Comparison of ENCODE assay signal across 20 mouse cellular contexts in the genomic region with DNA sequence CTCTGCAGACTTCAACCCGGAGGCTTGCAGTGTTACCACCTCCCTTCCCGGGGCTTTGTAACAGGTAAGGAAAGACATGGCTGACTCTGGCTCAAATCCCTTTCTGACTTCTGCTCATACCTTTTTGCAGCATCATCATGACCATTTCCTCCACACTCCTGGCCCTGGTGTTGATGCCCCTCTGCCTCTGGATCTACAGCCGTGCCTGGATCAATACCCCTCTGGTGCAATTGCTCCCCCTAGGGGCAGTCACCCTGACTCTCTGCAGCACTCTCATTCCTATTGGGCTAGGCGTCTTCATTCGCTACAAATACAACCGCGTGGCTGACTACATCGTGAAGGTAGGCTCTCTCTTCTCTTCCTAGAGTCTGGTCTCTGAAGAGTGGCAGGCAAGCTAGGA. TPM values are rescaled to one million over a fixed set of nuclear protein-coding genes. Genes with fewer than 3 reads are reported as not detected.
A peak's percentile ranks its signal among the peaks of the same experiment; 100 is the strongest.
DNase-seq lines count a peak whose midpoint lies in the region; ATAC-seq and TF ChIP-seq lines count a peak whose summit lies in the region.
"Not testable (repeated sequence)": the region's sequence is repeated elsewhere in the genome, so short reads cannot be mapped to it uniquely, and the experiment has no call there.
"Had no signal": no experiment of that assay in that cellular context is flagged by ENCODE, and none has a peak within 500 bp of the region (broad histone marks: within the 10 kb centered on the region; RNA-seq: fewer than 3 reads in every experiment).

No protein-coding gene starts in this region.

- not testable (repeated sequence) for TF ChIP-seq POLR2A in cortical plate, adult 2 months (IDR thresholded peaks at IDR 0.05; ENCODE audit: extremely low read depth, insufficient read depth, low read length)

- H3K4me3 ChIP-seq in cortical plate, adult 2 months (ENCODE audit: insufficient read depth, low read length); heart, embryonic 15.5 days; intestine, postnatal 0 days (ENCODE audit: low read depth, low read length); liver, postnatal 0 days (ENCODE audit: low read depth, low read length); stomach, postnatal 0 days (ENCODE audit: low read depth, low read length): not testable (repeated sequence)

- not testable (repeated sequence) for TF ChIP-seq EP300 in liver, postnatal 0 days (IDR thresholded peaks at IDR 0.05; ENCODE audit: low read depth); stomach, postnatal 0 days (optimal IDR thresholded peaks at IDR 0.05)

- peak; percentile 52 for DNase-seq in ZHBTc4 (ENCODE audit: low read depth, low spot score)
- peak; percentile 43 for DNase-seq in liver, postnatal 0 days
- peak; percentile 26 for DNase-seq in stomach, postnatal 0 days (ENCODE audit: low spot score)

- H3K4me2 ChIP-seq in heart, embryonic 15.5 days; intestine, postnatal 0 days (replicated peaks; ENCODE audit: low read depth); liver, postnatal 0 days (ENCODE audit: low read depth, low read length); stomach, postnatal 0 days (replicated peaks; ENCODE audit: low read depth): not testable (repeated sequence)

- 0 out of 2 replicates have a peak, but pooled peaks have one; percentile 6 for TF ChIP-seq CTCF in cortical plate, adult 2 months (IDR thresholded peaks at IDR 0.05; ENCODE audit: extremely low read depth, insufficient read depth, low read length)
- TF ChIP-seq CTCF in intestine, postnatal 0 days (IDR thresholded peaks at IDR 0.05; ENCODE audit: low read depth), result peak; percentile 68
- TF ChIP-seq CTCF in liver, postnatal 0 days (IDR thresholded peaks at IDR 0.05; ENCODE audit: low read depth), result peak; percentile 59
- peak; percentile 63 for TF ChIP-seq CTCF in stomach, postnatal 0 days (IDR thresholded peaks at IDR 0.05; ENCODE audit: low read depth)

- WGBS in heart, embryonic 15.5 days, result 37% methylated on average over 8 of the region's 8 CpGs
- WGBS in intestine, postnatal 0 days, result 28% methylated on average over 8 of the region's 8 CpGs
- WGBS in liver, postnatal 0 days (ENCODE audit: insufficient replicate concordance), result 31% methylated on average over 8 of the region's 8 CpGs
- 31% methylated on average over 8 of the region's 8 CpGs for WGBS in stomach, postnatal 0 days

- peaks cover 48% of the 10 kb centered on the region for H3K27me3 ChIP-seq in heart, embryonic 15.5 days
- H3K27me3 ChIP-seq in intestine, postnatal 0 days (replicated peaks; ENCODE audit: control insufficient read depth, insufficient read depth, low read length), result peaks cover 13% of the 10 kb centered on the region
- peaks cover 30% of the 10 kb centered on the region for H3K27me3 ChIP-seq in liver, postnatal 0 days (ENCODE audit: insufficient read depth, low read length)
- not testable (repeated sequence) for H3K27me3 ChIP-seq in stomach, postnatal 0 days (ENCODE audit: control insufficient read depth, insufficient read depth, low read length)

- not testable (repeated sequence) for H3K27ac ChIP-seq in cortical plate, adult 2 months (ENCODE audit: insufficient read depth, low read length); heart, embryonic 15.5 days; intestine, postnatal 0 days (ENCODE audit: low read depth, low read length); liver, postnatal 0 days (ENCODE audit: low read depth); stomach, postnatal 0 days (replicated peaks)

- not testable (repeated sequence) for H3K9me3 ChIP-seq in heart, embryonic 15.5 days (replicated peaks); intestine, postnatal 0 days (ENCODE audit: control insufficient read depth); liver, postnatal 0 days (ENCODE audit: low read length); stomach, postnatal 0 days (ENCODE audit: control insufficient read depth, low read length)

- not testable (repeated sequence) for H3K36me3 ChIP-seq in heart, embryonic 15.5 days; intestine, postnatal 0 days (ENCODE audit: control insufficient read depth, insufficient read depth); liver, postnatal 0 days (replicated peaks; ENCODE audit: insufficient read depth, low read length); stomach, postnatal 0 days (ENCODE audit: control insufficient read depth, insufficient read depth, low read length)

- not testable (repeated sequence) for H3K4me1 ChIP-seq in cortical plate, adult 2 months (ENCODE audit: control insufficient read depth, insufficient read depth, low read length); intestine, postnatal 0 days (replicated peaks; ENCODE audit: control insufficient read depth, insufficient read depth, low read length); liver, postnatal 0 days (ENCODE audit: insufficient read depth); stomach, postnatal 0 days (replicated peaks; ENCODE audit: control insufficient read depth, insufficient read depth)
- peaks cover 11% of the 10 kb centered on the region for H3K4me1 ChIP-seq in heart, embryonic 15.5 days (replicated peaks)

- H3K9ac ChIP-seq in heart, embryonic 15.5 days; intestine, postnatal 0 days (ENCODE audit: low read depth, low read length); liver, postnatal 0 days (replicated peaks); stomach, postnatal 0 days (ENCODE audit: low read length): not testable (repeated sequence)

- peak; percentile 56 for ATAC-seq in CD4-positive, CD25-positive, alpha-beta regulatory T cell, adult 4 months
- peak; percentile 43; the same call in 1 of the 2 replicates for ATAC-seq in heart, embryonic 15.5 days (replicated peaks; ENCODE audit: insufficient number of reproducible peaks, insufficient read depth, low FRiP score, low read depth)
- peak; percentile 53; the same call in 1 of the 2 replicates for ATAC-seq in intestine, postnatal 0 days
- ATAC-seq in liver, postnatal 0 days, result peak; percentile 66
- peak; percentile 57; the same call in 1 of the 2 replicates for ATAC-seq in monocyte, adult 5-6 weeks (replicated peaks; ENCODE audit: insufficient number of reproducible peaks, low FRiP score, low TSS enrichment, poor library complexity, severe bottlenecking)
- ATAC-seq in stomach, postnatal 0 days (ENCODE audit: low FRiP score, low TSS enrichment), result not testable (repeated sequence)

RNA-seq across cellular contexts. Expression of gene Slc10a4, which starts 1.5 kb away (rescaled TPM):
- not detected for polyA plus RNA-seq in CD4-positive, CD25-positive, alpha-beta regulatory T cell, adult 4 months (2017; shearing (Covaris generic))
- 0.25 and 1.3 TPM in 2 replicates for polyA plus RNA-seq in cortical plate, adult 2 months (2012; rRNA removed)
- polyA plus RNA-seq in heart, embryonic 15.5 days (2015; fragmentation: Nextera tagmentation; extraction: Ambion mirVana), result 0.71 and 2.6 TPM in 2 replicates
- polyA plus RNA-seq in intestine, postnatal 0 days (2015; fragmentation: Nextera tagmentation; extraction: Ambion mirVana), result 5.1 and 6.3 TPM in 2 replicates
- polyA plus RNA-seq in liver, postnatal 0 days (2015; fragmentation: Nextera tagmentation; extraction: Ambion mirVana), result not detected in 2 replicates
- not detected in 3 replicates for total RNA-seq in monocyte, adult 5-6 weeks (2017)
- 3.9 and 4.1 TPM in 2 replicates for polyA plus RNA-seq in stomach, postnatal 0 days (2015; fragmentation: Nextera tagmentation; extraction: Ambion mirVana)
- total RNA-seq: gastrocnemius, postnatal 25 days had no signal
- polyA plus RNA-seq: erythroblast, embryonic 14.5 days; G1E had no signal

RNA-seq across cellular contexts. Expression of gene Gm10135, which starts 33.7 kb away (rescaled TPM):
- not detected for polyA plus RNA-seq in CD4-positive, CD25-positive, alpha-beta regulatory T cell, adult 4 months (2017; shearing (Covaris generic))
- polyA plus RNA-seq in cortical plate, adult 2 months (2012; rRNA removed), result not detected in 2 replicates
- not detected in 2 replicates for polyA plus RNA-seq in heart, embryonic 15.5 days (2015; fragmentation: Nextera tagmentation; extraction: Ambion mirVana)
- not detected in 2 replicates for polyA plus RNA-seq in intestine, postnatal 0 days (2015; fragmentation: Nextera tagmentation; extraction: Ambion mirVana)
- polyA plus RNA-seq in liver, postnatal 0 days (2015; fragmentation: Nextera tagmentation; extraction: Ambion mirVana), result not detected in 2 replicates
- not detected in 3 replicates for total RNA-seq in monocyte, adult 5-6 weeks (2017)
- polyA plus RNA-seq in stomach, postnatal 0 days (2015; fragmentation: Nextera tagmentation; extraction: Ambion mirVana), result not detected in 2 replicates
- total RNA-seq: adrenal gland, adult 8-10 months; forebrain, postnatal 0 days; G1E; gastrocnemius, postnatal 25 days; left cerebral cortex, adult 18-20 months had no signal
- polyA plus RNA-seq: erythroblast, embryonic 14.5 days; forebrain, postnatal 0 days; G1E; heart, embryonic 16.5 days; intestine, embryonic 14.5 days; large intestine, adult 2 months; limb, embryonic 13.5 days; midbrain, embryonic 16.5 days; stomach, embryonic 15.5 days had no signal

Comparison
In these comparisons a context has a peak if more than half of its experiments do, and no peak if none do; other contexts are left out.
1. CTCF ChIP-seq: peak in every context shown above with its lines; median percentile 68 in intestine, postnatal 0 days; 63 in stomach, postnatal 0 days; 59 in liver, postnatal 0 days; 6 in cortical plate, adult 2 months.